Mouse (Mus musculus) mouse trophoblast stem cell (cell line): ENCODE measurements at regions not wholly inside any gene's neighbourhood (a gene's known extent, or its start where the extent isn't known, plus 50 kb on each side); places are given as distances from the start of the nearest gene placed in this dataset.

Experiments used
- in situ Hi-C, 2 experiments: fragments of 300-500 bp; cut with MseI, MboI; formaldehyde crosslinking; loops; 2 replicates in 1 of 2; 3 replicates in 1 of 2; pipeline ENCODE4 v1.15.1; 2025

GRCm38 (mm10) chr2:50932936-50933335, 216.0 kb downstream of the Rnd3 start:
- in situ Hi-C loops: no loop called here

GRCm38 (mm10) chr2:50921002-50921401, 227.9 kb downstream of the Rnd3 start:
- in situ Hi-C loops: no loop called here

GRCm38 (mm10) chr2:50916323-50917221, 232.3 kb downstream of the Rnd3 start:
- in situ Hi-C loops: no loop called here

GRCm38 (mm10) chr2:50915149-50915548, 233.8 kb downstream of the Rnd3 start:
- in situ Hi-C loops: no loop called here

- in situ Hi-C loops: no loop called here
Observed at GRCm38 (mm10) chr2:50914176-50914575, 234.7 kb downstream of the Rnd3 start.

GRCm38 (mm10) chr2:50908762-50909161, 240.1 kb downstream of the Rnd3 start:
- in situ Hi-C loops: no loop called here

GRCm38 (mm10) chr2:50902701-50903100, 246.2 kb downstream of the Rnd3 start:
- in situ Hi-C loops: no loop called here

GRCm38 (mm10) chr2:50902220-50902619, 246.7 kb downstream of the Rnd3 start:
- in situ Hi-C loops: no loop called here

GRCm38 (mm10) chr2:50888992-50889391, 259.9 kb downstream of the Rnd3 start:
- in situ Hi-C loops: no loop called here

- in situ Hi-C loops: no loop called here
Observed at GRCm38 (mm10) chr2:50887954-50888353, 261.0 kb downstream of the Rnd3 start.

- in situ Hi-C loops: no loop called here
Observed at GRCm38 (mm10) chr2:50885924-50886315, 263.0 kb downstream of the Rnd3 start.

GRCm38 (mm10) chr2:50885280-50885923, 263.5 kb downstream of the Rnd3 start:
- in situ Hi-C loops: no loop called here

- in situ Hi-C loops: no loop called here
Observed at GRCm38 (mm10) chr2:50881514-50882038, 267.3 kb downstream of the Rnd3 start.

GRCm38 (mm10) chr2:50880806-50881205, 268.1 kb downstream of the Rnd3 start:
- in situ Hi-C loops: no loop called here

- in situ Hi-C loops: no loop called here
Observed at GRCm38 (mm10) chr2:50877716-50878115, 271.2 kb downstream of the Rnd3 start.

- in situ Hi-C loops: no loop called here
Observed at GRCm38 (mm10) chr2:50875072-50875471, 273.8 kb downstream of the Rnd3 start.

GRCm38 (mm10) chr2:50853538-50854244, 295.2 kb downstream of the Rnd3 start:
- in situ Hi-C loops: no loop called here

GRCm38 (mm10) chr2:50852413-50852919, 296.4 kb downstream of the Rnd3 start:
- in situ Hi-C loops: no loop called here

- in situ Hi-C loops: no loop called here
Observed at GRCm38 (mm10) chr2:50850071-50850470, 298.8 kb downstream of the Rnd3 start.

- in situ Hi-C loops: loop anchor here in 1 of 2 experiments (25.0 kb wide), 1 partner anchor 530 kb away; no protein-coding TSS in a partner anchor
Observed at GRCm38 (mm10) chr2:50841881-50842280, 307.0 kb downstream of the Rnd3 start.

- in situ Hi-C loops: loop anchor here in 1 of 2 experiments (25.0 kb wide), 1 partner anchor 523 kb away; no protein-coding TSS in a partner anchor
Observed at GRCm38 (mm10) chr2:50835511-50836320, 313.2 kb downstream of the Rnd3 start.
